Mouse (Mus musculus): ENCODE measurements around the gene Lmtk3. TPM values are rescaled to one million over a fixed set of nuclear protein-coding genes. Genes with fewer than 3 reads are reported as not detected.
A peak's percentile ranks its signal among the peaks of the same experiment; 100 is the strongest.

Gene Lmtk3
- total RNA-seq, 2 experiments from 2014 or later: 225 to 267 TPM

- intact Hi-C loops (cut with DNase I): no loop called here
- peak; percentile 46 to 63 for DNase-seq (ENCODE audit: low spot score in 2 of 2)
Measured at GRCm38 (mm10) chr7:45833148-45833790, 49.7 kb downstream of the Lmtk3 start.

- no peak for DNase-seq (ENCODE audit: low spot score in 2 of 2)
- intact Hi-C loops (cut with DNase I): no loop called here
Measured at GRCm38 (mm10) chr7:45833924-45834323, 50.4 kb downstream of the Lmtk3 start.

DNA sequence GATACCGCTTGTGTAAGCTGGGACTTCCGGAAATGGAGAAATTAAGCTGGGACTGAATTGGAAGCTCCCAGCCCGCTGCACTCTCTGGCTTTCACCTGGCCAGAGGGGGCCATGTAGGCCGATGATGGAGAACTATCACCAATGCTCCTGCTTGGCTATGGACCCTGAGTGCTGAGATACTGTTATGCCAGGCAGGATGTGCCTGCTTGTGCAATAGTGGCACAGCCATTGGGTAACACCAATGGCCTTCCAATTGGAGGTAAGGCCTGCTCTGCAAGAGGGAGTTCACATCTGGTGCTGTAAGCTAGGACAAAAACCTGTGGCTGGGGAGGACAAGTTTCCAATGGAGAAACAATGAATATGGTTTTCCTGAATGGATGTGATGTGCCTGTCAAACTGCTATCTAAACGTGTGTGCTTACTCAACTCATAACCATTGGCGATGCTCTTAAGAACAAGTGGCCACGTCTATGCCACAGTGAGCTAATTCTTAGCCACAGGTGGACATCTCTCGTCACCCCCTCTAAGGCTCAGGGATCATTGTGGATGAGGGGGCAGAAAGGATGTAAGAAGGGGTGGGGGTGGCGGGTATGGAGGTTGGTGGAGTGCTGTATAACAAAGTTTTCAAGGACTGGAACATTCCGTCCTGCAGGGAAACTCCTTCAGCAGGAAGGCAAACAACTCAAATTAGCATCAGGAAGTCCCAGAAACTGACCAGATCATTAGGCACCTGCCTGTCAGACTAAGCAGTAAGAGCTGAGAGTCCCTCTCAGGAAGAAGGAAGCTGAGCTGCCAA lies 59.6 kb downstream of the Lmtk3 start:
- no peak for DNase-seq (ENCODE audit: low spot score in 2 of 2)
- intact Hi-C loops (cut with DNase I): no loop called here

- intact Hi-C loops (cut with DNase I): no loop called here
- DNase-seq (ENCODE audit: low spot score in 2 of 2): no peak
Measured at GRCm38 (mm10) chr7:45848447-45849027, 65.0 kb downstream of the Lmtk3 start.

DNA sequence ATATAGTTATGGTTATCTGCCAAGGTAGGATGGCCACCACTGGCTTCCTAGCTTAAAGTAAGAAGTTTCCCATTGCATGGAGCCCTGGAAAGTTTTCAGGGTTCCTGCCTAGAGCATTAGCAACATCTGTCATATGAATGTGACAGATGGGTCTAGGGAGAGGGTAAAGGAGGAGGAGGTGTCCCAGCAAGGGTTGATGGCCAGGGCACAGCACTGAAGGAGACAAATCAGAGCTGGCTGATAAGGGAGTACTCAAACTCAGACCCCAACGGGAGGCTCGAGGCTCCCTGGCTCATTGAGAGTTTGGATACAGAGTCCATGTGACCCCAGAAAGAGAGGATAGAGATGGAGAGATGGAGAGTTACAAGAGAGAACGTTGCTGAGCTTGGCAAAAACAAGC lies 67.1 kb downstream of the Lmtk3 start:
- no peak for DNase-seq (ENCODE audit: low spot score in 2 of 2)
- intact Hi-C loops (cut with DNase I): no loop called here

- intact Hi-C loops (cut with DNase I): no loop called here
- DNase-seq (ENCODE audit: low spot score in 2 of 2): no peak
Measured at GRCm38 (mm10) chr7:45853089-45853488, 69.6 kb downstream of the Lmtk3 start.

Other genes starting within 250 kb of the Lmtk3 start
- under 1 TPM in 1 of 2 experiments, not detected in 1; 0.39 TPM for gene Hsd17b14, start 228.8 kb upstream of the Lmtk3 start, total RNA-seq (2021)
- gene Bcat2, start 213.6 kb upstream of the Lmtk3 start, total RNA-seq (2021): 10 to 100 TPM; 18.8 to 27.5 TPM
- not detected for gene Fgf21, start 168.2 kb upstream of the Lmtk3 start, total RNA-seq (2021)
- gene Fut1, start 166.4 kb upstream of the Lmtk3 start, total RNA-seq (2021): not detected
- gene Izumo1, start 161.9 kb upstream of the Lmtk3 start, total RNA-seq (2021): not detected
- gene Rasip1, start 156.2 kb upstream of the Lmtk3 start, total RNA-seq (2021): 1 to 10 TPM; 6.9 to 8.0 TPM
- gene Mamstr, start 143.8 kb upstream of the Lmtk3 start, total RNA-seq (2021): 1 to 10 TPM; 4.1 to 5.1 TPM
- gene Fut2, start 117.3 kb upstream of the Lmtk3 start, total RNA-seq (2021): under 1 TPM in 1 of 2 experiments, not detected in 1; 0.63 TPM
- gene Ntn5, start 99.7 kb upstream of the Lmtk3 start, total RNA-seq (2021): 1 to 10 TPM; 4.2 to 5.7 TPM
- gene Sec1, start 89.3 kb upstream of the Lmtk3 start, total RNA-seq (2021): under 1 TPM; 0.37 to 0.48 TPM
- gene Car11, start 83.9 kb upstream of the Lmtk3 start, total RNA-seq (2021): 100 to 1,000 TPM; 209 to 228 TPM
- 100 to 1,000 TPM; 128 to 138 TPM for gene Dbp, start 78.7 kb upstream of the Lmtk3 start, total RNA-seq (2021)
- gene Rpl18, start 68.3 kb upstream of the Lmtk3 start, total RNA-seq (2021): 100 to 1,000 TPM; 284 to 337 TPM
- 10 to 100 TPM; 29.9 to 30.0 TPM for gene Sphk2, start 65.7 kb upstream of the Lmtk3 start, total RNA-seq (2021)
- gene Fam83e, start 62.5 kb upstream of the Lmtk3 start, total RNA-seq (2021): not detected
- gene Spaca4, start 57.9 kb upstream of the Lmtk3 start, total RNA-seq (2021): not detected
- gene Sult2b1, start 931 bp downstream of the Lmtk3 start, total RNA-seq (2021): 10 to 100 TPM; 11.4 to 13.8 TPM
- gene Cyth2, start 30.8 kb downstream of the Lmtk3 start, total RNA-seq (2021): 100 to 1,000 TPM; 199 to 210 TPM
- gene Kcnj14, start 41.0 kb downstream of the Lmtk3 start, total RNA-seq (2021): 1 to 10 TPM; 2.3 to 3.0 TPM
- 10 to 100 TPM; 19.5 to 21.0 TPM for gene Grwd1, start 47.2 kb downstream of the Lmtk3 start, total RNA-seq (2021)
- gene Kdelr1, start 89.0 kb downstream of the Lmtk3 start, total RNA-seq (2021): 10 to 100 TPM; 71.0 to 80.0 TPM
- 10 to 100 TPM; 10.2 to 12.3 TPM for gene Grin2d, start 94.6 kb downstream of the Lmtk3 start, total RNA-seq (2021)
- not detected for gene Syngr4, start 113.0 kb downstream of the Lmtk3 start, total RNA-seq (2021)
- 10 to 100 TPM; 21.8 to 22.0 TPM for gene Tmem143, start 113.2 kb downstream of the Lmtk3 start, total RNA-seq (2021)
- gene Emp3, start 137.7 kb downstream of the Lmtk3 start, total RNA-seq (2021): 1 to 10 TPM; 2.9 to 4.1 TPM
- 1 to 10 TPM; 2.3 to 2.9 TPM for gene Ccdc114, start 140.3 kb downstream of the Lmtk3 start, total RNA-seq (2021)
- gene Abcc6, start 246.6 kb downstream of the Lmtk3 start, total RNA-seq (2021): 1 to 10 TPM; 1.6 to 3.8 TPM
- gene Nomo1, start 250.0 kb downstream of the Lmtk3 start, total RNA-seq (2021): 100 to 1,000 TPM; 103 to 113 TPM

All from left cerebral cortex, postnatal 36 days (tissue).